Mouse (Mus musculus) liver, embryonic 12.5 days (tissue): ENCODE measurements around the gene Gxylt1. TPM values are rescaled to one million over a fixed set of nuclear protein-coding genes. Genes with fewer than 3 reads are reported as not detected.
A peak's percentile ranks its signal among the peaks of the same experiment; 100 is the strongest.
"Not testable (repeated sequence)": the region's sequence is repeated elsewhere in the genome, so short reads cannot be mapped to it uniquely, and the experiment has no call there.

Experiments
- ATAC-seq: fragments of 200-750 bp; cut with Nextera tagmentation; 2 replicates; pipeline ENCODE4 v1.8.0; 2017; ENCODE audit warnings: moderate number of reproducible peaks, mild to moderate bottlenecking, moderate library complexity
- H3K27ac ChIP-seq: fragments of 300-500 bp; sonication (generic); 2 replicates; pipeline ENCODE4 v1.5.1; 2016; ENCODE audit warnings: mild to moderate bottlenecking
- H3K27me3 ChIP-seq: fragments of 300-500 bp; sonication (generic); replicated peaks from 2 replicates; pipeline ENCODE4 v1.6.1; 2016; ENCODE audit warnings: mild to moderate bottlenecking, moderate library complexity
- H3K36me3 ChIP-seq: fragments of 300-500 bp; sonication (generic); 2 replicates; pipeline ENCODE4 v1.6.1; 2016; ENCODE audit warnings: mild to moderate bottlenecking, moderate library complexity
- H3K4me1 ChIP-seq: fragments of 300-500 bp; sonication (generic); 2 replicates; pipeline ENCODE4 v1.6.1; 2016
- H3K4me2 ChIP-seq: fragments of 300-500 bp; sonication (generic); 2 replicates; pipeline ENCODE4 v1.6.1; 2016; ENCODE audit warnings: mild to moderate bottlenecking, moderate library complexity
- H3K4me3 ChIP-seq: fragments of 300-500 bp; sonication (generic); 2 replicates; pipeline ENCODE4 v1.5.1; 2016; ENCODE audit warnings: mild to moderate bottlenecking, moderate library complexity
- H3K9ac ChIP-seq: fragments of 300-500 bp; sonication (generic); 2 replicates; pipeline ENCODE4 v1.6.1; 2016; ENCODE audit warnings: mild to moderate bottlenecking, moderate library complexity
- H3K9me3 ChIP-seq: fragments of 300-500 bp; sonication (generic); replicated peaks from 2 replicates; pipeline ENCODE4 v1.6.1; 2016; ENCODE audit warnings: mild to moderate bottlenecking, moderate library complexity
- WGBS: fragments of 180-500 bp; shearing (Covaris S2); methylation state at CpG from one replicate; pipeline ENCODE4 v1.1.7; 2016; ENCODE audit not compliant: insufficient replicate concordance; 5-methylcytosine and 5-hydroxymethylcytosine counted together
- polyA plus RNA-seq: library from polyadenylated mRNA; unstranded; fragments of >200 nt; fragmentation: Nextera tagmentation; extraction: Ambion mirVana; gene quantifications from 2 replicates; pipeline ENCODE4 v1.2.1, GENCODE M21; 2016

The Gxylt1 gene
- polyA plus RNA-seq: 7.6 and 7.7 TPM in 2 replicates

- Histone ChIP-seq H3K4me1 (peaks cover 58% of the 10 kb centered on the region), H3K9me3 (no peaks in the 10 kb centered on the region), H3K4me3 (peak within 1 kb of the TSS; percentile 88), H3K27me3 (no peaks in the 10 kb centered on the region), H3K9ac (peak within 1 kb of the TSS; percentile 91), H3K27ac (peak within 1 kb of the TSS; percentile 92), H3K36me3 (peaks cover 7% of the 10 kb centered on the region), H3K4me2 (peak within 1 kb of the TSS; percentile 89)
- under 1% methylated on average over 88 of the region's 93 CpGs for WGBS
- ATAC-seq: peak; percentile 96
These were observed at the start of gene Gxylt1 for GRCm38 (mm10) chr15:93274679-93275583. Gxylt1 (minus strand) TSS chr15:93275179.

- H3K9me3 ChIP-seq: no peaks in the 10 kb centered on the region
- peaks cover 7% of the 10 kb centered on the region for H3K4me1 ChIP-seq
- H3K9ac ChIP-seq: no peak overlapping the region
- peaks cover 8% of the 10 kb centered on the region for H3K36me3 ChIP-seq
- WGBS: 48% methylated on average over 1 of the region's 1 CpGs
- H3K4me2 ChIP-seq: no peak overlapping the region
- ATAC-seq: peak; percentile 71
- H3K4me3 ChIP-seq: no peak overlapping the region
- peak overlapping the region; percentile 40; the same call in 1 of the 2 replicates for H3K27ac ChIP-seq
- no peaks in the 10 kb centered on the region for H3K27me3 ChIP-seq
These were observed 43.8 kb upstream of the Gxylt1 start for GRCm38 (mm10) chr15:93318781-93319180.

- H3K4me3 ChIP-seq: not testable (repeated sequence)
- 88% methylated on average over 4 of the region's 4 CpGs for WGBS
These were observed 35.3 kb upstream of the Gxylt1 start for GRCm38 (mm10) chr15:93310304-93310703.

GRCm38 (mm10) chr15:93298197-93298596 lies 23.2 kb upstream of the Gxylt1 start:
- Histone ChIP-seq H3K36me3 (0 out of 2 replicates have a peak, but pooled peaks cover under 1% of the 10 kb centered on the region), H3K9me3 (no peaks in the 10 kb centered on the region), H3K4me1 (peaks cover 59% of the 10 kb centered on the region), H3K4me2 (no peak overlapping the region), H3K27ac (no peak overlapping the region), H3K27me3 (no peaks in the 10 kb centered on the region), H3K9ac (no peak overlapping the region), H3K4me3 (no peak overlapping the region)
- ATAC-seq: no peak
- WGBS: 34% methylated on average over 2 of the region's 2 CpGs

More at GRCm38 (mm10) chr15:93310304-93310703, 35.3 kb upstream of the Gxylt1 start:
- not testable (repeated sequence) for H3K27ac ChIP-seq, H3K36me3 ChIP-seq, H3K9me3 ChIP-seq, H3K9ac ChIP-seq, ATAC-seq, H3K4me2 ChIP-seq, H3K4me1 ChIP-seq, H3K27me3 ChIP-seq

GRCm38 (mm10) chr15:93294483-93294882 lies 19.5 kb upstream of the Gxylt1 start:
- H3K4me1 ChIP-seq: peaks cover 52% of the 10 kb centered on the region
- no peak overlapping the region for H3K4me2 ChIP-seq
- no peaks in the 10 kb centered on the region for H3K9me3 ChIP-seq
- H3K27me3 ChIP-seq: no peaks in the 10 kb centered on the region
- peak overlapping the region; percentile 35 for H3K9ac ChIP-seq
- H3K36me3 ChIP-seq: peaks cover 10% of the 10 kb centered on the region
- 59% methylated on average over 11 of the region's 11 CpGs for WGBS
- no peak overlapping the region for H3K27ac ChIP-seq
- no peak overlapping the region for H3K4me3 ChIP-seq
- peak; percentile 38; the same call in 1 of the 2 replicates for ATAC-seq

- Histone ChIP-seq H3K4me3 (no peak overlapping the region), H3K27ac (no peak overlapping the region)
- 90% methylated on average over 4 of the region's 4 CpGs for WGBS
These were observed 13.3 kb upstream of the Gxylt1 start for GRCm38 (mm10) chr15:93288321-93288720.

GRCm38 (mm10) chr15:93287628-93288027 lies 12.6 kb upstream of the Gxylt1 start:
- no peak for ATAC-seq
- no peaks in the 10 kb centered on the region for H3K27me3 ChIP-seq
- 52% methylated on average over 2 of the region's 2 CpGs for WGBS
- H3K9me3 ChIP-seq: no peaks in the 10 kb centered on the region
- no peak overlapping the region for H3K4me3 ChIP-seq
- H3K36me3 ChIP-seq: peaks cover 31% of the 10 kb centered on the region
- peaks cover 45% of the 10 kb centered on the region for H3K4me1 ChIP-seq
- no peak overlapping the region for H3K9ac ChIP-seq
- no peak overlapping the region for H3K27ac ChIP-seq
- H3K4me2 ChIP-seq: no peak overlapping the region

More at GRCm38 (mm10) chr15:93288321-93288720, 13.3 kb upstream of the Gxylt1 start:
- ATAC-seq: no peak
- Histone ChIP-seq H3K36me3 (peaks cover 30% of the 10 kb centered on the region), H3K9ac (no peak overlapping the region), H3K27me3 (no peaks in the 10 kb centered on the region), H3K4me2 (no peak overlapping the region), H3K4me1 (peaks cover 48% of the 10 kb centered on the region), H3K9me3 (no peaks in the 10 kb centered on the region)

- H3K27ac ChIP-seq: peak overlapping the region; percentile 65
- ATAC-seq: peak; percentile 75
- H3K36me3 ChIP-seq: peaks cover 42% of the 10 kb centered on the region
- H3K4me2 ChIP-seq: peak overlapping the region; percentile 36
- H3K9me3 ChIP-seq: no peaks in the 10 kb centered on the region
- peaks cover 45% of the 10 kb centered on the region for H3K4me1 ChIP-seq
- H3K27me3 ChIP-seq: no peaks in the 10 kb centered on the region
- H3K4me3 ChIP-seq: no peak overlapping the region
- WGBS: 62% methylated on average over 15 of the region's 15 CpGs
- no peak overlapping the region for H3K9ac ChIP-seq
These were observed 10.3 kb upstream of the Gxylt1 start for GRCm38 (mm10) chr15:93285244-93285643.

- peaks cover 45% of the 10 kb centered on the region for H3K4me1 ChIP-seq
- WGBS: 61% methylated on average over 6 of the region's 6 CpGs
- no peaks in the 10 kb centered on the region for H3K27me3 ChIP-seq
- no peak overlapping the region for H3K4me3 ChIP-seq
- H3K9ac ChIP-seq: no peak overlapping the region
- ATAC-seq: peak; percentile 91
- H3K4me2 ChIP-seq: peak overlapping the region; percentile 46
- H3K36me3 ChIP-seq: peaks cover 37% of the 10 kb centered on the region
- H3K9me3 ChIP-seq: no peaks in the 10 kb centered on the region
- peak overlapping the region; percentile 81 for H3K27ac ChIP-seq
These were observed 9.3 kb upstream of the Gxylt1 start for GRCm38 (mm10) chr15:93284326-93284725.

GRCm38 (mm10) chr15:93283349-93283748 lies 8.4 kb upstream of the Gxylt1 start:
- H3K9ac ChIP-seq: no peak overlapping the region
- WGBS: 74% methylated on average over 11 of the region's 11 CpGs
- H3K27me3 ChIP-seq: no peaks in the 10 kb centered on the region
- no peaks in the 10 kb centered on the region for H3K9me3 ChIP-seq
- no peak overlapping the region for H3K4me3 ChIP-seq
- peaks cover 32% of the 10 kb centered on the region for H3K36me3 ChIP-seq
- H3K27ac ChIP-seq: no peak overlapping the region
- peaks cover 40% of the 10 kb centered on the region for H3K4me1 ChIP-seq
- peak; percentile 64 for ATAC-seq
- no peak overlapping the region for H3K4me2 ChIP-seq

GRCm38 (mm10) chr15:93276276-93276675 lies 1.3 kb upstream of the Gxylt1 start:
- peak overlapping the region; percentile 89 for H3K4me2 ChIP-seq
- H3K36me3 ChIP-seq: peaks cover 11% of the 10 kb centered on the region
- WGBS: 5% methylated on average over 14 of the region's 14 CpGs
- H3K4me1 ChIP-seq: peaks cover 44% of the 10 kb centered on the region
- H3K4me3 ChIP-seq: peak overlapping the region; percentile 88
- peak overlapping the region; percentile 92 for H3K27ac ChIP-seq
- H3K9ac ChIP-seq: peak overlapping the region; percentile 77
- no peaks in the 10 kb centered on the region for H3K9me3 ChIP-seq
- H3K27me3 ChIP-seq: no peaks in the 10 kb centered on the region
- no peak for ATAC-seq

- H3K4me3 ChIP-seq: peak overlapping the region; percentile 88
- peaks cover 5% of the 10 kb centered on the region for H3K36me3 ChIP-seq
- no peaks in the 10 kb centered on the region for H3K9me3 ChIP-seq
- H3K4me1 ChIP-seq: peaks cover 51% of the 10 kb centered on the region
- peak overlapping the region; percentile 77 for H3K9ac ChIP-seq
- no peaks in the 10 kb centered on the region for H3K27me3 ChIP-seq
- WGBS: under 1% methylated on average over 21 of the region's 21 CpGs
- peak overlapping the region; percentile 92 for H3K27ac ChIP-seq
- ATAC-seq: peak; percentile 50
- H3K4me2 ChIP-seq: peak overlapping the region; percentile 89
These were observed 644 bp upstream of the Gxylt1 start for GRCm38 (mm10) chr15:93275623-93276022.
